Mouse (Mus musculus): ENCODE data around the gene Calhm1. TPM values are rescaled to one million over a fixed set of nuclear protein-coding genes. Genes with fewer than 3 reads are reported as not detected.

Gene Calhm1
- polyA plus RNA-seq (2014; fragmentation: Nextera tagmentation; extraction: Ambion mirVana), result not detected in 2 replicates

GRCm38 (mm10) chr19:47144154-47144553 is at the start of gene Calhm1:
Gene Calhm1 (minus strand): TSS chr19:47144254.
- Histone ChIP-seq H3K9me3 (ENCODE audit: control insufficient read depth, low read length) (no peaks in the 10 kb centered on the region), H3K27me3 (ENCODE audit: control insufficient read depth, insufficient read depth, low read length) (no peaks in the 10 kb centered on the region), H3K9ac (replicated peaks; ENCODE audit: low read depth, low read length) (no peak within 1 kb of the TSS), H3K4me3 (ENCODE audit: low read depth, low read length) (no peak within 1 kb of the TSS), H3K4me2 (ENCODE audit: low read depth, low read length) (no peak within 1 kb of the TSS), H3K36me3 (ENCODE audit: control insufficient read depth, insufficient read depth, low read length) (no peaks in the 10 kb centered on the region), H3K27ac (ENCODE audit: low read depth, low read length) (no peak within 1 kb of the TSS), H3K4me1 (ENCODE audit: control insufficient read depth, insufficient read depth, low read length) (no peaks in the 10 kb centered on the region)
- no peak for ATAC-seq (ENCODE audit: low read depth)
- 94% methylated on average over 6 of the region's 6 CpGs for WGBS

DNA sequence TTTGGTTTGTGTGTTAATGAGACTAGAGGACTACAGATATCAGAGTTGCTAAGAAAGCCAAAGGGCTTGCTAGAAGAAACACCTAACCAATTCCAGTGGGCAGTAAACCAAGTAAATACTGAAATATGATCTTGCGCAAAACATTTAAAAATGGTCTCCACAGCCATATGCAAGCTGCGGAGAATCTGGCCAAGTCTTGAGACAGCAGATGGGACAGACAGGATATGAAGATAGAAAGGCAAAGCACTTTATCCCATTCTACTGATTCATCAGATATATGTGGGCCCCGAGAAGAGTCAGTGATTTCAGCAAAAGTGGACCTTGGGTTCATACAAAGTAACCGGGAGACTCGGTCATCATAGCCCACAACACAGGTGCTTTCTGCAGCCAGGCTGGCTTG is 48.1 kb upstream of the Calhm1 start:
- H3K9ac ChIP-seq (replicated peaks; ENCODE audit: low read depth, low read length), result no peak overlapping the region
- no peaks in the 10 kb centered on the region for H3K27me3 ChIP-seq (ENCODE audit: control insufficient read depth, insufficient read depth, low read length)
- H3K4me3 ChIP-seq (ENCODE audit: low read depth, low read length), result no peak overlapping the region
- no peaks in the 10 kb centered on the region for H3K36me3 ChIP-seq (ENCODE audit: control insufficient read depth, insufficient read depth, low read length)
- H3K4me1 ChIP-seq (ENCODE audit: control insufficient read depth, insufficient read depth, low read length), result no peaks in the 10 kb centered on the region
- H3K9me3 ChIP-seq (ENCODE audit: control insufficient read depth, low read length), result no peaks in the 10 kb centered on the region
- ATAC-seq (ENCODE audit: low read depth), result no peak
- no peak overlapping the region for H3K4me2 ChIP-seq (ENCODE audit: low read depth, low read length)
- no peak overlapping the region for H3K27ac ChIP-seq (ENCODE audit: low read depth, low read length)
- WGBS, result 97% methylated on average over 5 of the region's 5 CpGs

DNA sequence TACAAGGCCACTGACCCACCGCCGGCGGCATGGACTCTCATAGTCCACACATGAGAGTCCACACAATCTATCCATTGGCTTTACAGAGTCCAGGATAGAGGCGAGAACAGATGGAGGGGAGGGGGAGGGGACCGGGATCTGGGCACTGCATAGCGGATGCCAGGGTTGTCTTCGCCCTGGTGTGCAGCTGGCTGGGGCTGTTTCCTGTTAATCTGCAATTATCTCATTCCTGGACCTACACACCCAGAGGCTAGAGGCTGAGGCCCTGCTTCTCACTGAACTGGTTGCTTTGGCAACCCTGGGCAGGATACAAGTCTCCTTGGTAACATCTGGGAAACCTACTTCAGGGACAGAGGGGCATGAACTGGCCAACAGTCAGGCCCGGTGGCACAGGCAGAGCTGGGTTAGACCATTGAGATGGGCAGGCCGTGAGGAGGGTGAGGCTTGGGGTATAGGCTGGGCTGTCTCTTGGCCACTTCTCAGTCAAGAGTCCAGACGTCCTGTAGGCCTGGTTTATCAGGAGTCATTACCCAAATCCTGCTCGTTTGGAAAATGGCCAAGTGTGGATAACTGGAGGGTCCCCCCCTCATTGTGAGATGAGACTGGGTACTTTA is 44.6 kb upstream of the Calhm1 start:
- no peaks in the 10 kb centered on the region for H3K27me3 ChIP-seq (ENCODE audit: control insufficient read depth, insufficient read depth, low read length)
- no peak overlapping the region for H3K4me2 ChIP-seq (ENCODE audit: low read depth, low read length)
- WGBS, result 63% methylated on average over 11 of the region's 11 CpGs
- H3K9ac ChIP-seq (replicated peaks; ENCODE audit: low read depth, low read length), result no peak overlapping the region
- H3K9me3 ChIP-seq (ENCODE audit: control insufficient read depth, low read length), result no peaks in the 10 kb centered on the region
- ATAC-seq (ENCODE audit: low read depth), result peak; percentile 73; the same call in 1 of the 2 replicates
- H3K27ac ChIP-seq (ENCODE audit: low read depth, low read length), result peak overlapping the region; percentile 22
- 0 out of 2 replicates have a peak, but pooled peaks cover 5% of the 10 kb centered on the region for H3K4me1 ChIP-seq (ENCODE audit: control insufficient read depth, insufficient read depth, low read length)
- H3K36me3 ChIP-seq (ENCODE audit: control insufficient read depth, insufficient read depth, low read length), result no peaks in the 10 kb centered on the region
- H3K4me3 ChIP-seq (ENCODE audit: low read depth, low read length), result no peak overlapping the region

GRCm38 (mm10) chr19:47186514-47187275 is 42.6 kb upstream of the Calhm1 start:
- H3K4me3 ChIP-seq (ENCODE audit: low read depth, low read length), result no peak overlapping the region
- no peak overlapping the region for H3K9ac ChIP-seq (replicated peaks; ENCODE audit: low read depth, low read length)
- no peaks in the 10 kb centered on the region for H3K27me3 ChIP-seq (ENCODE audit: control insufficient read depth, insufficient read depth, low read length)
- no peaks in the 10 kb centered on the region for H3K9me3 ChIP-seq (ENCODE audit: control insufficient read depth, low read length)
- WGBS, result 36% methylated on average over 15 of the region's 15 CpGs
- H3K4me1 ChIP-seq (ENCODE audit: control insufficient read depth, insufficient read depth, low read length), result 0 out of 2 replicates have a peak, but pooled peaks cover 5% of the 10 kb centered on the region
- H3K36me3 ChIP-seq (ENCODE audit: control insufficient read depth, insufficient read depth, low read length), result no peaks in the 10 kb centered on the region
- no peak overlapping the region for H3K27ac ChIP-seq (ENCODE audit: low read depth, low read length)
- ATAC-seq (ENCODE audit: low read depth), result no peak
- no peak overlapping the region for H3K4me2 ChIP-seq (ENCODE audit: low read depth, low read length)

DNA sequence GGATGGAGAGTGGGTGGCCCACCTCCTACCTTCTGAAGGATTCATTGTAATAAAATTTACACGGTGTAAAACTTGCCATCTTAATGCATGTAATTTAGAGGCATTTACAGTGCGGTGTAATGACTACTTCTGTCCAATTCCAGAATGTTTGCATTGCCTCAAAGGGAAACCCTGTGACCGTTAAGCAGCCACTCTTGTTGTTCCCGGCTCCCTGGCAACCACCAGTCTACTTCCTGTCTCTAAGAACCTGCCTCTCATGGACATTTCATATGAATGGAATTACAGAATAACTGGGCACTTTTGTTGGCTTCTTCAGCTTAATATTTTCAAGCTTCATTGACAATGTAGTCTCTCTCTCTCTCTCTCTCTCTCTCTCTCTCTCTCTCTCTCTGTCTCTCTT is 40.7 kb upstream of the Calhm1 start:
- H3K4me1 ChIP-seq (ENCODE audit: control insufficient read depth, insufficient read depth, low read length), result peaks cover 9% of the 10 kb centered on the region; the same call in 1 of the 2 replicates
- H3K9me3 ChIP-seq (ENCODE audit: control insufficient read depth, low read length), result no peaks in the 10 kb centered on the region
- no peak overlapping the region for H3K4me3 ChIP-seq (ENCODE audit: low read depth, low read length)
- WGBS, result 49% methylated on average over 4 of the region's 4 CpGs
- no peaks in the 10 kb centered on the region for H3K36me3 ChIP-seq (ENCODE audit: control insufficient read depth, insufficient read depth, low read length)
- ATAC-seq (ENCODE audit: low read depth), result no peak
- H3K27me3 ChIP-seq (ENCODE audit: control insufficient read depth, insufficient read depth, low read length), result no peaks in the 10 kb centered on the region
- no peak overlapping the region for H3K4me2 ChIP-seq (ENCODE audit: low read depth, low read length)
- no peak overlapping the region for H3K9ac ChIP-seq (replicated peaks; ENCODE audit: low read depth, low read length)
- no peak overlapping the region for H3K27ac ChIP-seq (ENCODE audit: low read depth, low read length)

- H3K9me3 ChIP-seq (ENCODE audit: control insufficient read depth, low read length), result no peaks in the 10 kb centered on the region
These were observed 40.2 kb upstream of the Calhm1 start for GRCm38 (mm10) chr19:47184221-47184620.

GRCm38 (mm10) chr19:47180011-47180410 is 36.0 kb upstream of the Calhm1 start:
- peak overlapping the region; percentile 68 for H3K4me3 ChIP-seq (ENCODE audit: low read depth, low read length)
- H3K9me3 ChIP-seq (ENCODE audit: control insufficient read depth, low read length), result no peaks in the 10 kb centered on the region
- no peak overlapping the region for H3K27ac ChIP-seq (ENCODE audit: low read depth, low read length)
- H3K4me1 ChIP-seq (ENCODE audit: control insufficient read depth, insufficient read depth, low read length), result peaks cover 12% of the 10 kb centered on the region; the same call in 1 of the 2 replicates
- WGBS, result 15% methylated on average over 8 of the region's 8 CpGs
- no peaks in the 10 kb centered on the region for H3K36me3 ChIP-seq (ENCODE audit: control insufficient read depth, insufficient read depth, low read length)
- H3K27me3 ChIP-seq (ENCODE audit: control insufficient read depth, insufficient read depth, low read length), result no peaks in the 10 kb centered on the region
- no peak for ATAC-seq (ENCODE audit: low read depth)
- H3K4me2 ChIP-seq (ENCODE audit: low read depth, low read length), result peak overlapping the region; percentile 96
- H3K9ac ChIP-seq (replicated peaks; ENCODE audit: low read depth, low read length), result 0 out of 2 replicates have a peak overlapping the region, but pooled peaks have one; percentile 74

More at GRCm38 (mm10) chr19:47184221-47184620, 40.2 kb upstream of the Calhm1 start:
- Histone ChIP-seq H3K4me3 (ENCODE audit: low read depth, low read length) (no peak overlapping the region), H3K27ac (ENCODE audit: low read depth, low read length) (no peak overlapping the region), H3K4me1 (ENCODE audit: control insufficient read depth, insufficient read depth, low read length) (peaks cover 12% of the 10 kb centered on the region; the same call in 1 of the 2 replicates), H3K27me3 (ENCODE audit: control insufficient read depth, insufficient read depth, low read length) (no peaks in the 10 kb centered on the region), H3K36me3 (ENCODE audit: control insufficient read depth, insufficient read depth, low read length) (no peaks in the 10 kb centered on the region), H3K9ac (replicated peaks; ENCODE audit: low read depth, low read length) (no peak overlapping the region), H3K4me2 (ENCODE audit: low read depth, low read length) (no peak overlapping the region)
- WGBS, result 52% methylated on average over 8 of the region's 8 CpGs
- no peak for ATAC-seq (ENCODE audit: low read depth)

- Histone ChIP-seq H3K27me3 (ENCODE audit: control insufficient read depth, insufficient read depth, low read length) (no peaks in the 10 kb centered on the region), H3K36me3 (ENCODE audit: control insufficient read depth, insufficient read depth, low read length) (no peaks in the 10 kb centered on the region), H3K9me3 (ENCODE audit: control insufficient read depth, low read length) (no peaks in the 10 kb centered on the region), H3K9ac (replicated peaks; ENCODE audit: low read depth, low read length) (peak overlapping the region; percentile 74), H3K4me1 (ENCODE audit: control insufficient read depth, insufficient read depth, low read length) (peaks cover 9% of the 10 kb centered on the region; the same call in 1 of the 2 replicates), H3K4me2 (ENCODE audit: low read depth, low read length) (peak overlapping the region; percentile 96), H3K4me3 (ENCODE audit: low read depth, low read length) (peak overlapping the region; percentile 68), H3K27ac (ENCODE audit: low read depth, low read length) (peak overlapping the region; percentile 55)
- under 1% methylated on average over 42 of the region's 42 CpGs for WGBS
- peak; percentile 29 for ATAC-seq (ENCODE audit: low read depth)
These were observed 35.3 kb upstream of the Calhm1 start for GRCm38 (mm10) chr19:47179272-47179809.
